Mouse (Mus musculus): ENCODE measurements around the gene Cog2.

The Cog2 gene

DNA sequence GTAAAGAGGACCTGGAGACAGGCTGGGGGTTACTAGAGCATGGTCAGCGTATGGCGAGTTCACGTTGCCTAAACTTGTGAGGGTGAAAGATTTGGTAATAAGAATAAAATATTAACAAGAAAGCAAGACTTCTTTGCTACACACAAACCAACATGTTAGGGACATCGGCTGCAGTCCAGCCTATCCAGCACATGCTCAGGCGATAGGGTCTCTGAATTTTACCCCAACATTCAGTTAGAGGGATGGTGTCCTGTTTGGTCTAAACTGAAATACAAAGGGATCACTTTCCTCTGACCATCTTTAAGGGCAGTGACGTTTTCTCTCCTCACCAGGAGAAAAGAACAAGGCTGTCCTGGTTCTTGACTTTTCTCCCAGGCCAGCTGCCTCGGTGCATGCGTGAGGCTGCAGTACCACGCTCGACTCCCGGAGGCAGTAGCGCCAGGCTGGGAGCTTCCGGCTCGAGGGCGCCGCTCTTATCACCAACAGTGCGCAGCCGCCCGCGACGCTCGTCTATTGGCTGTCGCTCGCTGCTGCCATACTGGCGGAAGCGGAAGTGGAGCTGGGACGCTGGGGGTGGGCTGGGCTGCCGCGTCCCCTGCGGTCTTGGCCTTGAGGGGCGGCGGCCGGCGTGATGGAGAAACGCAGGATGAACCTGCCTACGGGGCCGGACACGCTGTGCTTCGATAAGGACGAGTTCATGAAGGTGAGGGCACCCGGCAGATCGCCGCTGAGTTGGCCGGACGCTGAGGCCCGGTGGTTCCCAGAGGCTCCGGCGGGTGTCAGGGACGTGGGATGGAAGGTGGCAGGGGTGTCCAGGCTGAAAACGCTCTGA is at the start of gene Cog2:
Cog2 (plus strand) TSS at position 519 of the 832 bp plus-strand sequence.
- peak; percentile 75 to 83 for DNase-seq (ENCODE audit: low spot score in 2 of 2)

DNA sequence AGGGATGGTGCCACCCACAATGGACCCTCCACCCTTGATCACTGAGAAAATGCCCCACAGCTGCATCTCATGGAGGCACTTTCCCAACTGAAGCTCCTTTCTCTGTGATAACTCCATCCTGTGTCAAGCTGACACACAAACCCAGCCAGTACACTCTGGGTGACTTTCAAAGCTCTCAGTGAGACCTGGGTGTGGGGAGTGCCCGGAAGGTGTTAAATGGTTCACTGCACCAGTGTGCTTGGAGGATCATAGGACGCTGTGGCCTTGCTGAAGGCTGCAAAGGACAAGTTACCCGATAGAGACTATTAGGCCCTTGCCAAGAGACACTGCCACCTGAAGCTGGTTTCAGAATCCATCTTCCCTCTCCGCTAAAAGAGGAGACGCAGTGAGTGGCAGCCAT is 44.9 kb upstream of the Cog2 start:
- DNase-seq (ENCODE audit: low spot score in 2 of 2) = no peak

DNA sequence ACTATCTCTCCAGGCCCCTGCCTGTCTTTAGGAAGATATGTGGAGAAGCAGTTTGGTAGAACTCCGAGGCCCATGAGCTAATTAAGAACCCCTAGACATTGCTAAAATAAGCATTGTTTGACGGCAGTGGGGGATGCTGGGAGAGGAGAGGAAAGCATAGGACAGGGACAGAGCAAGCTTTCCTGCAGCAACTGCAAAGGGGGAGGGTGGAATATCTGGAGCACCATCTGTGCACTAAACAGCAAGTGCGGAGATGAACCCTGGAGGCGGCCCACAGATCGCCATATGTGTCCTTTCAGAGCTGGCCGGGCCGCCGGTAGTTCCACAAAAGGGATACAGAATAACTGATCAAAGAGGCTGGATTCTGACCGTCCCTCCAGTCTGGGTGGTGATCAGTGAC is 43.9 kb upstream of the Cog2 start:
- no peak for DNase-seq (ENCODE audit: low spot score in 2 of 2)

DNA sequence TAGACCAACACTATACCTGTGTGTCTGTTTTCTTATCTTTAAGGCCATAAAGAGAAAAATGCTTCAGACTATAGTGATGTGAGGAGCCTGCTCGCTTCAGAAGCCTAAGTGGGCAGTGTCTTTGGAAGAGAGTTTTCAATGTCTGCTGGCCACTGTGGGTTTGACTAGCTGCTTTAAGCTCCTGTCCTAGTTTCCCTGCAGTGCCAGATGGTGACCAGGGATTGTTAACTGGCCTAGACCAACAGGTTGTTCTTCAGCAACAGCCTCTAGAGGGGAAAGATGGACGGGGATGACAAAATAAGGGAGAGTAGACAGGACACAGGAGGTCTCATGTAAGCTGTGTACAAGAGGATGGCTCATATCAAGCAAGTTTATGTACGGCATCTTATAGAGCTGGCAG is 41.3 kb upstream of the Cog2 start:
- no peak for DNase-seq (ENCODE audit: low spot score in 2 of 2)

DNA sequence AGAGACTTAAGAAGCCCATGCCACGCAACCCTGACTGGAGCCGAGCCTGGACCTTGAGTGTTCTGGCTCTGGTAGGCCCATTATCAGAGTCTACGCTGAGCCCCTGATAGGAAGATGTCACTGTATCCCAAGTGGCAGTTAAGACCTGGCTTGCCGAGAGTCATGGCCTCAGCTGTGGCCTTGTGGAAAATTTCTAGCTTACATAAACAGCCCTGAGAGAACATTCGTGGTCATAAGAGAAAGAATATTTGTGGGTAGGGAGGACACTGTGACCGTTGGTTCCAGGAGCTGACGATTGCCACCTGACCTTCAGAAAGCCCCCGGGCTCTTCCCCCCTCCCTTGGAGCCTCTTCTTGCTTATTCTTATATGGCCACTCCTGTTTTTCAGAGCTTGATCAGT is 40.2 kb upstream of the Cog2 start:
- no peak for DNase-seq (ENCODE audit: low spot score in 2 of 2)

DNA sequence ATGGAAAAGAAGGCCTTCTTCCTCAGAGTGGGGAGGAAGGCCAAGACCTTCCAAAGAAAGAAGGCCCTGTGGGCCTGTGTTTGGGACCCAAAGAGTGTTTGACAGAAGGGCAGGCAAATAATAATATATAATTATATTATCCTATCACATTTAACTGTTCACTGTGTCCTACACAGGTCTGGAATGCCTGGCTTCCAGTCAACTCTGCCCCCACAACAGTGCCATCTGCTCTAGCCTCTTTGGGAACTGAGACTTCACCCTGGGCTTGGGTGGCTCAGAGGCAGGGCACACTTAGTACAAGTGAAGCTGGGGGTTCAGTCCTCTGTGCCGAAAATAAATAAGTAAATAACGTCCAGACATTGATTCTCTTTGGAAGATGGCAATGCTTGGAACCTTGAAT is 37.8 kb upstream of the Cog2 start:
- DNase-seq (ENCODE audit: low spot score in 2 of 2) = no peak

DNA sequence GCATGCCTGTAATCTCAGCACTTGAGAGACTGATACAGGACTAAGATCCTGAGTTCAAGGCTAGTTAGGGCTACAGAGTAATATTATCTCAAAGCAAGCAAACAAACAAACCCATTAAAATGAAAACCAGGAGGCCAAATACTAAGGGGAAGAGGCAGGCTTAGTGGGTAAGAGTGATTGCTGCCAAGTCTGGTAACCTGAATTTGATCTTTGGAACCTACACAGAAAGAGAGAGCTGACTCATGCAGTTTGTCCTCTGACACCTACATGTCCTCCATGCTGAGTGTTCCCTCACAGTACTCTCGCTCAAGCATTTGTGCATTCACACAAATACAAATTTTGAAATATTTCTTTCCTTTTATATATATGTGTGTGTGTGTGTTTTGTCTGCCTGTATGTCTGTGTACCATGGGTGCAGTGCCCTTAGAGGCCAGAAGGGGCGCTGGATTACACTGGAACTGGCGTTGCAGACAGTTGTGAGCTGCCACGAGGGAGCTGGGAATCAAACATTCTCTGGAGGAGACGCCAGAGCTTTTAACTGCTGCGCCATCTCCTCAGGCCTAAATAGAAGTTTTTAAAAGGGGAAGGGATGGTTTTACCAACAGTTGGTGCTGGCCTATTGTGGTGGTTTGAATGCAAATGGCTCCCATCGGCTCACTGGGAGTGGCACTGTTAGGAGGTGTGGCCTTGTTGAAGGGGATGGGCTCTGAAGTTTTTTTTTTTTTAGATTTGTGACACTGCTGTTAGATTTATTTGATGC is 37.0 kb upstream of the Cog2 start:
- no peak for DNase-seq (ENCODE audit: low spot score in 2 of 2)

DNA sequence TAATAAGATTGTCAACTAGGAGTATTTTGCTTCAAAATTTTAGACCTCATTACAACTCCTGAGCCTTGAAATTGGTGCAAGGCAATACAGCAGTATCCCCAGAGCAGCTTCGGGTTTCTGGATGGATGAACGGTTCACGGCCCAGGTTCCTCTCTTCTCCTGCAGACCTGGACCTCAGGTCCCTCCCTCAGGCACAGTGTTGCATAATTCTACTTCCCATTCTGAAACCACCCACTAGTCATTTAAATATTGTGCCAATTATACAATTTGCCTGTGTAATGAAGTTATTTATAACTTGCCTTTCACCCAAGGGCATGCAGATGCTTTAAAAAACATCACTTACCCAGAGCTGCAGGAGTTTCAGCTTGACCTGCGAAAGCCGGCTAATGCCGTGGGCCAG is 31.3 kb upstream of the Cog2 start:
- no peak for DNase-seq (ENCODE audit: low spot score in 2 of 2)

DNA sequence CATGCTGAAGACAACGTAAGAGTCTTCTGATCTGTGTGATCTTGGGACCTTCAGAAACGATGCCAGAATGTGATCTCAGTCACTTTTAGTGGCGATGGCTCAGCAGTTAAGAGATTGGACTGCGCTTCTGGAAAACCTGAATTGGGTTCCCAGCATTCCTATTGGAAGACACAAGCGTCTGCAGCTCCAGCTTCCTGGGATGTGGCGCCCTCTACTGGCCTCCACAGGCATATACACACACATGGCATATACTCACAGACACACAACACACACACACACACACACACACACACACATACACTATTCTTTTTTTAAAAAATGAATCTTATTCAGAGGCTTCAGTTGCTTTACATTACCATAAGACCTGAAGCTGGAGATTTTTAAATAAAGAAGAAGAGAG is 30.8 kb upstream of the Cog2 start:
- no peak for DNase-seq (ENCODE audit: low spot score in 2 of 2)

DNA sequence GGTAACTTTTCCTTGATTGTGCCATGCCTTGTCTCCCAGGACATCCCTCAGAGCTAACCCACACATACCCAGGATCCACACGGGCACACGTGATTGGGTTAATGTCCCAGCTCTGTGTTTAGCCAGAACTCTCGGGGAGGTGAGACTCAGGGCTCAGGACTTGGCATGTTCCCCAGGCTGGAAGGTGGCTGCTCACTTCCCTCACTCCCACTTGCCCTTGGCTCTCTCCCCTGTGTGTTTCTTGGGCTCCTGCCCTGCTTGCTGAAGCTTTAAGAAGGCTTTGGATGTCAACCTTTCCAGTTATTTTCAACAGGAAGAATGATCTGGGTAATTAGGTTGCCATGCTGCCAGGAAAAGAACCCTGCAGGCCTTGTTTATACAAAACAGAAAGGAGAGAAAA is 26.2 kb upstream of the Cog2 start:
- DNase-seq (ENCODE audit: low spot score in 2 of 2) = no peak

DNA sequence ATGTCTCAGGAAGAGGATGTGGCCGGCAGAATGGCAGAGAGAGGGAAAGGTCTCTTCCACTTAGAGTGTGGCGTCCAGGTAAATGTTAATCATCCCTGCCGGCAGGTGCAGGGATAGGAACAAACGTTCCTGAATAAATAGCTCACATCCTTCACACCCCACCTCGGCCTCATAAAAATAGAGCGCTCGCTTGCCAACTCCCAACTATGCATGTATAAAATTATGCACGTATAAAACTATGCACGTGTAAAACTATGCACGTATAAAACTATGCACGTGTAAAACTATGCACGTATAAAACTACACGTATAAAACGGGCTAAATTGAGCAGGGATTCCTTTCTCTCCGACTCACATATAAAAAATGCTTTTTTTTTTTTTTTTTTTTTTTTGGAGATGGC is 25.6 kb upstream of the Cog2 start:
- DNase-seq (ENCODE audit: low spot score in 2 of 2) = no peak

DNA sequence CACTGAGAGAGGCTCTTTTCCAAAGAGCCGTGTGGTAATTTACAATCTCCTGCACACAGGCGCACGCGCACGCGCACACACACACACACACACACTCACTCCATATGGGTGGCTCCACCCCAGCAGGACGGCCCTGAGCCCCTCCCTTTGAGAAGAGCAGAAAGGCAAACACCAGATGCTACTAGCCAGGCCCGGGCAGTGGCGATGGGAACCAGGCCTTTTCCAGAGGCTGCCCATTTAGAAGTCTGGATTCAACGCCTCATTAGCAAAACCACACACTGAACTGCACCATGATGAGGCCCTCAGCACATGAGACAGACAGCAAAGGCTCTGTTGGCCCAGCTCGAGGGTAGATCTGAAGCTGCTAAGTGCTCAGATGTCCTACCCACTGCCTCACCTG is 24.9 kb upstream of the Cog2 start:
- DNase-seq (ENCODE audit: low spot score in 2 of 2) = no peak

DNA sequence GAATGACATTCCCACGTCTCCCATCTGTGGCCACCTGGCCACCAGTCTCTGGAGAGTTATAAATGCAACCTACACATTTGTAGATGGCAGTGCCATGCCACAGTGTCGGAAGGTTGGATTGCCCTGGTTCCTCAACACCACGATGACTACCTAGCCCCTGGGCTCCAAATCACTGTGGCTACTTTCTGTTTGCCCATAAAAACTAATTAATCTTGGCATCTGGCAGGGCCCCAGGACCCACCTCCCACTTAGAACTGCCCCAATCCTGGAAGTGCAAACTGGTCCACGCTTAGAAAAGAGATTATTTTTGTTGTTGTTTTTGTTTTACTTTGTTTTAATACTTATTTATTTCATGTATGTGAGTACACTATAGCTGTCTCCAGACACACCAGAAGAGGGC is 24.3 kb upstream of the Cog2 start:
- DNase-seq (ENCODE audit: low spot score in 2 of 2) = no peak

DNA sequence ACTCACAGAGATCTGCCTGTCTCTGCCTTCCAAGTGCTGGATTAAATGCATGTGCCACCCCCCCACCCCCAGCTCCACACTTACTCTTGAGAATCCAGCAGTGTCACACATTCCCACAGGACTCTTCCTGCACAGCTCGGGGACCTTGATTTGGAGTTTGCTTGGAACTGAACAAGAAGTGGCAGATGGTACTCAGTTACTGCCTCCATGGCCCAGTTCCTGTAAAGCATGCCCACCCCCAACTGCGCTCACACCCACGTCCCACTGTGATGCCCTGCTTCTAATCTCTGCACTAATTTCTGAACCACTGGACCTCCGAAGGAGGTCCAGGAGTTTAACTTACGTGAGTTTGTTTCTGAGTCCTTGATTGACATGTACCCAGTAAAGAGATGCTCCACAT is 23.7 kb upstream of the Cog2 start:
- DNase-seq (ENCODE audit: low spot score in 2 of 2) = no peak

DNA sequence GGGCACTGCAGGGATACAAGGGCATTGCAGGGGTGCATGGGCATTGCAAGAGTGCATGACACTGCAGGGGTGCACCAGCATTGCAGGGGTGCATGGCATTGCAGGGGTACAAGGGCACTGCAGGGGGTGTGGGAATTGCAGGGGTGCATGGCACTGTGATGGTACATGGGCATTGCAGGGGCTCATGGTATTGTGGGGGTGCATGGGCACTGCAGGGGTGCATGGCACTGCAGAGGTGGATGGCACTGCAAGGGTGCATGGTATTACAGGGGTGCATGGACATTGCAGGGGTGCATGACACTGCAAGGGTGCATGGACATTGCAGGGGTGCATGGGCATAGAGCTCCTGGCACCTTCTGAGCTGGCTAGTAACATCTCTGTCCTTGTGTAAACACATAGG is 22.2 kb upstream of the Cog2 start:
- DNase-seq (ENCODE audit: low spot score in 2 of 2) = no peak

DNA sequence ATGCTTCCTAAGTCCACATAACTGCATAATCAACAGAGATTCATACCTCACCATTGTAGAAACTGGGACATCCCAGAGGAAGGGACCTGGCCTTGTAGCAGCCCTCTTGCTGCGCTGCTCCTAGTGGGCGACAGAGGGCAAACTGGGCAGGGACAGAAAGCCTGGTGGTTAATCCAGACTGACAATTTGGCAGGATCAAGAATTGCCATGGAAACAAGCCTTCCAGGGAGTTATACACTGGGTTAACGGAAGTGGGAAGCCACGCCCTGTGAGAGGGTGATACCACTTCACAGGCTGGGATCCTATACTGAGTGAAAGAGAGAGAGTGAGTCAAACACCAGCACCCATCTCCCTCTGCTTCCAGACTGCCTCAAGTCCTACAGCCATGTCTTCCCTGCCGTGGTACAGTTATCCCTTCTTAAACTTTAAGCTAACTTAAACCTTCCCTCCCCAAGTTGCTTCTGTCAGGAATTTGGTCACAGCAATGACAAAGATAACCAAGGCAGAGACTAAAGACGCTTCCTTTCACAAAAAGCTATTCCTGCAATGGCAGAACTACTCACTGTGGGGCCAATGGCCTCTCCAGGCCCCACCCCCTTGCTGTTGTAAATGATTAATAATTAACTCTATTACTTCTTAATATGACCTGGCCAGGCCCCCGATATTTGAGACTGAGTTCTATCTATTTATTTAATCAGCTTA is 21.2 kb upstream of the Cog2 start:
- DNase-seq (ENCODE audit: low spot score in 2 of 2) = no peak

DNA sequence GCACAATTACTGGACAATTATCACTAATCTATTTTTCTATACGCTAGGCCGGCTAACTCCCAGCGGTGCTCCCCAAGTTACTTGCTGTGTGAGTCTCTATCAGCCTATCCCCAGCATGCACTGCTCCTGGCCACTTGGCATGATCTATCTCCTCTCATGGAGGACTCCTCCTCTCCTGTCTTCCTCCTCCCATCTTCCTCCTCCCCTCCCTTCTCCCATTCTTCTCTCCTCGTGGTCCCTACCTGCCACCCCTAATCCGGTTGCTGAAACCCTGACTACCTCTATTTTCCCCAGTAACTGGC is 20.7 kb upstream of the Cog2 start:
- DNase-seq (ENCODE audit: low spot score in 2 of 2) = no peak

DNA sequence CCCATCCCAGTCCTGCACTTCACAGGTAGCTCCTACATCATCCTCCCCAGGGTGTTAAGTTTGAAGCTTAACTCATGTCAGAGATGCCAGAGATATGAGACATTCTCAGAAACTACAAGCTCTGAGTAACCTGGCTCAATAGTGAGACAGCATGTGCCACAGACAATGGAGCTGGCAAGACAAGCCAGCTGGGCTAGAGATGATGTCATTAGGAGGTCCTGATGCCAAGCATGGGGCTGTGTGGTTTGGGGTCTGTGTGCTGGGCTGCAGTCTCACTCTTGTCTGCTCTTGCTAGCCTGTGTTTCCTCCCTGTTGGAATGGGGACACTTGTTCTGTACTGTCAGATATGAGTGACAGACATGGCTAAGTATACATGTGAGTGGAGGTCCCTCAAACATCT is 14.9 kb upstream of the Cog2 start:
- DNase-seq (ENCODE audit: low spot score in 2 of 2) = no peak

DNA sequence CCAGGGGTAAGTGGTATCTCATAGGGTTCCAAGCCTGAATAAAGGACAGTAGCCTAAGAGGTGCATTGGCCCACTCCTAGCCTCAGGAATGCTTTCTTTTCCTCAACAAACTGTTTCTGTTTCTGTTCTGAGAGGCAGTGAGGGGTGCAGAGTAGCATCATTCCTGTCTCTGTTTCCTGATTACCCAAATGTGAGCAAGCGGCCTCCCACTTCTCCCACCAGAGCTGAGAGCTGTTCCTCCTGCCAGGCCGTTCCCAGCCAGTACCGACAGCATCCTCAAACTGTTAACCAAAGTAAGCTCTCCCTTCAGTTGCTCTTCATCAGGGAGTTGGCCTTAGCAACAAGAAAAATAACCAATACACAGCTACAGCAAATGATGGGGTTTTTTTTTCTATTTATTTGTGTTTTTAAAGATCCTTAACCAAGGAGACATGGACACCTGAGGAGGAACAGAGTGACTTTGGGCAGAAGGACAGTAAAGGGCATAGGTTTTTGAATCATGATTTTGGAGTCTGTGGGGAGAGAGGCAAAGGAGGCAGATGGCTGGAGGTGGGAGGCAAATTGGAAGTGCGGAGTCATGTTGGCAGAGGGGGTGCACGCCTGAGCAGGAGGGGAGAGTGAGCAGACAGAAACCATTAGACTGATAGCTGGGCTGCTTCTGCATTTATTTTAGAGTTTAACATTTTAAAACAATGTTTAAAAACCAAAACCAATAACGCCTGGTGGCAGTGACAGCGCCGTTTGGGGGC is 12.8 kb upstream of the Cog2 start:
- DNase-seq (ENCODE audit: low spot score in 2 of 2) = no peak

DNA sequence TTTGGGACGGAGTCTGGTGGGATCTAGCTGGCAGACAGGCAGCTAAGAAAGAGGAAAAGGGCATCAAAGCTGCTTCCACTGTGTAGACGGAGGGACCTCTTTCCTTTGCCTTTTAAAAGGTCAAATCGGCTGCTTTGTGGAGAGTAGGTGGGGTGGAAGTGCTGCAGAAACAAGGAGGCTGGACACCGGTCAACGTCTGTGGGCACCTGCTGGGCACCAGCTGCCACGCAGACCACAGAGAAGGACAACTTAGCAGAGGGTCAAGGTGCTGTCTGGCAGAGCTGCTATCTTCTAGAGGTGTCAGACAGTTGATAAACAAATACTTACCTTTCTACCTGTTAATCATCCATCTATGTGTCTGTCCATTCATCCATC is 12.3 kb upstream of the Cog2 start:
- DNase-seq (ENCODE audit: low spot score in 2 of 2) = no peak

DNA sequence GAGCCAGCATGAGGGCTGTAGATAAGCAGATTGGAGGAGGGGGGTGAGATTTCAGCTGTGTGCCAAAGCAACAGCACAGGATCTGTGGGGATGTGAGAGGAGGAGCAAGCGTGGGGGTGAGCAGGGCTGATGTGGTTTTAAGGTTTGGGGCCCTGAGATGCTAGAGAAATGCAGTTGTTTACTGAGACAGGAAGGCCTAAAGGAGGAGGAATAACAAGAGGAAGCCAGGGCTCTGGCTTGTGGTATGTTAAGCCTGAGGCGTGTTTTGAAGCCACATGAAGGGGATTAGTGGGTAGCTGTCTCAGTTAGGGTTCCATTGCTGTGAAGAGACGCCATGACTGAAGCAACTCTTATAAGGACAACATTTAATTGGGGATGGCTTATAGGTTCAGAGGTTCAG is 11.4 kb upstream of the Cog2 start:
- DNase-seq (ENCODE audit: low spot score in 2 of 2) = no peak

DNA sequence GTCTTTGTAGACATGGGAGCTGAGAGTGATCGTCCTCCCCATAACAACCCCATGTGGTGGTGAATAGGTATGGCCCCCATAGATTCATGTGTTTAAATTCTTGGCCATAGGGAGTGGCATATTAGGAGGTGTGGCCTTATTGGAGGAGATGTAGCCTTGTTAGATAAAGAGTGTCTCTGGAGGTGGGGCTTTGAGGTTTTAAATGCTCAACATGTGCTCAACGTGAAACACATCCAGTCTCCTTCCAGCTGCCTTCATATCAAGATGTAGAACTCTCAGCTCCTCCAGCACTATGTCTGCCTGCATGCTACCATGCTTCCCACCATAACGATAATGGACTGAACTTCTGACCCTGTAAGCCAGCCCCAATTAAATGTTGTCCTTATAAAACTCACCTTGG is 4.5 kb upstream of the Cog2 start:
- DNase-seq (ENCODE audit: low spot score in 2 of 2) = no peak
